Mouse (Mus musculus) left cerebral cortex, postnatal 10 days (tissue): ENCODE data around the gene Rptn. TPM values are rescaled to one million over a fixed set of nuclear protein-coding genes. Genes with fewer than 3 reads are reported as not detected.
A peak's percentile ranks its signal among the peaks of the same experiment; 100 is the strongest.

Source experiments
- DNase-seq, 2 experiments: peaks; one replicate each; pipeline ENCODE4 v3.0.0; 2021 to 2022; ENCODE audit warnings: low spot score in 2 of 2, mixed read lengths in 1 of 2; ENCODE audit errors: extremely low spot score in 1 of 2
- intact Hi-C: fragments of 180-260 bp; cut with DNase I; formaldehyde crosslinking; loops from one replicate; pipeline ENCODE4 v1.15.1; 2025
- total RNA-seq, 2 experiments: library from RNA; stranded (reverse); gene quantifications; 2 replicates each; pipeline ENCODE4 v1.2.3; 2021

Rptn gene
- total RNA-seq = not detected

- intact Hi-C loops = no loop called here
- no peak for DNase-seq
Measured at GRCm38 (mm10) chr3:93393366-93393765, at the start of gene Rptn. TSS of gene Rptn (plus strand) at chr3:93393699.

DNA sequence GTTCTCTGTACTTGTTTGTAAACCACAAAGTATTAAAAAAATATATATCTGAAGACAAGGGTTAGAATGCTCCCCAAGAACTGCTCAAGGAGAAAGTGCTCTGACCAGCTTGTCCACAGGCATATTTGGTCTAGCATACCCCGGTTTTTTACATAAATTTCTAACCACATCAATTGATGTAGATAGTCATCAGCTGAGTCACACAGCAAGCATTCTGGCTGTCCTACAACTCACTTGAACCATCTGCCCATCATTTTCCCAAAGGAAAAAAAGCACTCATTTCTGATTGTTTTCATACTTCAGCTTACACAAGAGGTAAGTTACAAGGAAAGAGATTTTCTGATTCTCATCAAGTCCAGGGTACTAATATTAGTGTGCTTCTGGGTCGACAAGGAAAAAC lies 46.6 kb upstream of the Rptn start:
- no peak for DNase-seq

DNA sequence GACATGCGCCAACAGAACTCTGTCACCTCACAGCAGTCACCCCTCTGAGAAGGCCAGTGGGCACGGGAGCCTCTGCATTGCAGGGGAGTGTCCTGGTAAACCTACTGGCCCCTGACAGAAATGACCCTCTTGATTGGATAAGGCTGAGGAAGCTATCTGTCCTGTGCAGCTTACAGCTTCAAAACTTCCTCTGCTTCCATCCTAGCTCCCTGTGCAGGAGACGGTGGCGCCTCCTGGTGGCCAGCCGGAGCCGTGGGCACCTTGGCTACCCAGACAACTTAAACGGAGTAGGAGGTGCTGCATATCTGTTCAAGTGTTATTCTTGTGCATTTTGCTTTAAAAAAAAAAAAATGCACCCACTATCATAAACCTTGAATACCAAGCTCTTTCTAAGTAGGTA lies 33.5 kb upstream of the Rptn start:
- intact Hi-C loops = loop anchor here (2.0 to 5.0 kb wide), 2 partner anchors 45 to 228 kb away; no protein-coding TSS in a partner anchor
- peak; percentile 12 to 78 for DNase-seq

More for the DNA sequence above, 46.6 kb upstream of the Rptn start:
- intact Hi-C loops = no loop called here

- intact Hi-C loops = loop anchor here (2.0 to 5.0 kb wide), 3 partner anchors 47 to 230 kb away; no protein-coding TSS in a partner anchor
Measured at GRCm38 (mm10) chr3:93361933-93362574, 31.4 kb upstream of the Rptn start.

GRCm38 (mm10) chr3:93366966-93367575 lies 26.4 kb upstream of the Rptn start:
- intact Hi-C loops = no loop called here
- no peak for DNase-seq

More at GRCm38 (mm10) chr3:93361933-93362574, 31.4 kb upstream of the Rptn start:
- DNase-seq = peak in 1 of 2 experiments; percentile 18

GRCm38 (mm10) chr3:93368171-93368570 lies 25.3 kb upstream of the Rptn start:
- DNase-seq = no peak
- intact Hi-C loops = no loop called here

DNA sequence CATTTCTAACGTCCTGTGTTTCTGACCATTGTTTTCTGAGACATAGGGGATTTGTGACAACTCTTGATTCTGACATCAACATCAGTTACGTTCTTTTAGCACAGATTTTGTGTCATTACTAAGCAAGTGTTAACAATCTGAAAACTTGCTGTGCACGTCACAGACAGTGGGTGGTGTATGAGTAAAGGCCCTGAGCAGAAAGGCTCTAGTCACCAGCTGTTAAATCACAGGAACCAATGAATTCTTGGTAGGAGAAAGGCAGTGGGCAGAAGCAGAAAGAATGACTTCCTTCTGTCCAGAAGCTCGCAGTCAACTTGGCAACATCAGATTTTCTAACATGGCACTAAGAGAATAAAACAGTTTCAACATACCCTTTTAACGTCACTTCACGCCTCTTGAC lies 20.1 kb upstream of the Rptn start:
- intact Hi-C loops = no loop called here
- no peak for DNase-seq

- intact Hi-C loops = no loop called here
- DNase-seq = no peak
Measured at GRCm38 (mm10) chr3:93375196-93375595, 18.3 kb upstream of the Rptn start.

GRCm38 (mm10) chr3:93375601-93376000 lies 17.9 kb upstream of the Rptn start:
- DNase-seq = no peak
- intact Hi-C loops = no loop called here

DNA sequence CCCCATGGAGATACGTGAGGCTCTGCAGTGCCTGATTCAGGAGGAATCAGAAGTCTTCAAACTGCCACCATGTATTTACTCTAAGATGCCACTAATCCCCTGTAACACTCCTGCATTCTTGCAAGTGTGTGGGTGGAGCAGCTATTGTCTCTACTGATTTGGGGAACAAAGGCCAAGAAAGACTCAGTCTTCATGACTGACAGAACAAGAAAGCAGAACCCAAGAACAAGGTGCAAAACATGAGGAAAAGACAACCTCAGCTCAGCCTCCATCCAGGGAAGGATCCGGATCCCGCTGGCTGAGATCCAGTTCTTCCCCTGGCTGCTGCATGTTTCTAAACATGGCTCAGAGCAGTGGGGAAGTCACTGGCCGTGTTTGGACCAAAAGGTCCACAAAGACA lies 15.4 kb upstream of the Rptn start:
- intact Hi-C loops = no loop called here
- DNase-seq = no peak

GRCm38 (mm10) chr3:93403936-93404335 lies 10.4 kb downstream of the Rptn start:
- no peak for DNase-seq
- intact Hi-C loops = loop anchor here (10.0 kb wide), 2 partner anchors 89 to 289 kb away; partner anchors contain the start of gene Hrnr

DNA sequence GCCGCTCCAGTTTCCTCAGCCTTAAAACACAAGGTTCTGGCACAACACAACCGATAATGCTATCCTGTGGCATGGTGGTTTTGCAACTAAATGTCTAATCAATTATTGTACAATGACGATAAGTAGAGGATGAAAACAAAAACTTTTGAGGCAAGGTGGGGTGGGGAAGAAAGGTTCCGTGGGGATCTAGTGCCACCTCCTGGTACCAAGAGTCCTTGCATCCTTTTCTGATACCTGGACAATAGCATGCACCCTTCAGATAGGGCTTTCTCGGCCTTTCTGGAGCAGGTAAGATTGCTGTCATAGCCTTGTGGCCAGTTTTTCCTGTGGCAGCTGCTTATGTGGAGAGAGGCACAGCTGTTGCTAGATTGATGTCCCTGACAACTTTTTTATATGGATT lies 13.5 kb downstream of the Rptn start:
- DNase-seq = peak in 1 of 2 experiments; percentile 4
- intact Hi-C loops = loop anchor here (2.0 to 10.0 kb wide), 3 partner anchors 42 to 292 kb away; partner anchors contain the start of gene Hrnr

DNA sequence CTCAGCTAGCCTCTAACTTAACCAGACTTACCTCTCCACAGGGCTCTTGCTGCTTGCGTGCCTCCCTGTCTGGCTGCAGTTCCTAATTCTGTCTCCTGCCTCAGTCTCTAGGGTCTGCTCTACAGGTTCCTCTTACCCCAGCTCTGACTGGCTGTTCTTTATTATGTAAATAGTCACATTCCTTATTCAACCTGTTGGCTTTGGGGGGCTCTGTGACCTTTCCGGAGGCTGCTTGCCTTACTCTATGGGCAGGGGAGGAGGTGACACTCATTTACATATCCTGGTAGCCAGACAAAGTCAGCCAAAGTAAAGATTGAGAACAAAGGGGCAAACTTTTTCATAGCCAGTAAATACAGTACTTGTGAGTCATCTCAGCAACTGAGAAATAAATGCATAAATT lies 18.4 kb downstream of the Rptn start:
- DNase-seq = no peak
- intact Hi-C loops = no loop called here

- intact Hi-C loops = no loop called here
- DNase-seq = no peak
Measured at GRCm38 (mm10) chr3:93431673-93432072, 38.2 kb downstream of the Rptn start.

DNA sequence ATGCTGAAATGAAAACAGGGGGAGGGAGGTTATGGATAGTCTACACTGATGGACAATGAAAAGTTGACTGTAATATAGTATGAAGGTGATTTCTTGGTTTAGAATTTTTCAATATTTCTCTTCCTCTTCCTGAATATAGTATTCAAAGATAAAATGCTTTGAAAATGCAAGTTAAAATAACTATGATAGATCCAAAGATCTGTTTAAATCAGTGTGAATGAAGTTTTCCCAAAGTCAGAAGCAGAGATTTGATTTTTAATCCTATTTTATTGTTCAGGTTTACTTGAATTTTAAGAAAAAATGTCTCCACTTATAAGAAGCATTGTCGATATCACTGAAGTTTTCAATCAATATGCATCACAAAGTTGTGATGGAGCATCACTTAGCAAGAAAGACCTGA lies 48.5 kb downstream of the Rptn start, which contains the start of gene Tchh:
Gene Tchh, plus strand, starts transcription at position 301 of the 400 bp plus-strand sequence.
- no peak for DNase-seq
- intact Hi-C loops = no loop called here

GRCm38 (mm10) chr3:93443501-93444101 lies 50.1 kb downstream of the Rptn start:
- intact Hi-C loops = no loop called here
- DNase-seq = peak in 1 of 2 experiments; percentile 25

DNA sequence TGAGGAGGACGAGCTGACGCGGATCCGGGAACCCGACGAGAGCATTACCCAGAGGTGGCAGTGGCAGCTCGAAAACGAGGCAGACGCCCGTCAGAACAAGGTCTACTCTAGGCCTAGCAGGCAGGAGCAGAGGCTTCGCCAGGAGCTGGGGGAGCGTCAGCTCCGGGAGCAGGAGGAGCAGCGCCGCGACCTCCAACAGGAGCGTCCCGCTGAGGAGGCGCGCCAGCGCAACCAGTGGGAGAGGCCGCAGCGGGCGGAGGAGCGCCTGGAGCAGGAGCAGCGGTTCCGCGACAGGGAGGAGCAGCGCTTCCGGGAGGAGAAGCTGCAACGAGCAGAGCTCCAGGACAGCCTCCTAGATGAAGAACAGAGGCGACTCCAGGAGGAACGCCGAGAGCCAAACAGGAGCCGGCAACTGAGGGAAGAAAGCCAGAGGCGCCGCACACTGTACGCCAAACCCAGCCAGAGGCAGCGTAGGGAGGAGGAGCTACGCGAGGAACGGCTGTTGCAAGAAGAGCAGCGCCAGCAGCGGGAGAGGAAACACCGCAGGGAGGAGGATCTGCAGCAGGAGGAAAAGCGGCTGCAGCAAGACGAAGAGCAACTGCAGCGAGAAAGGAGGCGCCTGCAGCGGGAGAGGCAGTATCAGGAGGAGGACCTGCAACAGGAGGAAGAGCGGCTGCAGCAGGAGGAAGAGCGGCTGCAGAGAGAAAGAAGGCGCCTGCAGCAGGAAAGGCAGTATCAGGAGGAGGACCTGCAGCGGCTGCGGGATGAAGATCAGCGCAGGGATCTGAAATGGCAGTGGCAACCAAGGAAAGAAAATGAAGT lies 51.1 kb downstream of the Rptn start:
- intact Hi-C loops = no loop called here
- DNase-seq = peak; percentile 23 to 71

- peak; percentile 4 to 49 for DNase-seq
- intact Hi-C loops = no loop called here
Measured at GRCm38 (mm10) chr3:93445165-93445705, 51.7 kb downstream of the Rptn start.
